Mouse (Mus musculus): ENCODE data around the gene Engase. TPM values are rescaled to one million over a fixed set of nuclear protein-coding genes. Genes with fewer than 3 reads are reported as not detected.
A peak's percentile ranks its signal among the peaks of the same experiment; 100 is the strongest.

The Engase gene
- polyA plus RNA-seq, 1 experiment from 2014 or later, result 9.0 TPM

GRCm38 (mm10) chr11:118438665-118439414, 37.8 kb upstream of the Engase start:
- Histone ChIP-seq H3K27me3 (peaks cover 23% of the 10 kb centered on the region; the same call in 1 of the 2 replicates), H3K4me3 (replicated peaks) (no peak overlapping the region), H3K9me3 (no peaks in the 10 kb centered on the region), H3K9ac (no peak overlapping the region), H3K36me3 (replicated peaks) (no peaks in the 10 kb centered on the region), H3K27ac (peak overlapping the region; percentile 84), H3K4me2 (peak overlapping the region; percentile 6; the same call in 1 of the 2 replicates), H3K4me1 (peaks cover 44% of the 10 kb centered on the region)
- peak; percentile 39 for ATAC-seq (ENCODE audit: low FRiP score)
- WGBS, result 14% methylated on average over 11 of the region's 11 CpGs

- no peaks in the 10 kb centered on the region for H3K9me3 ChIP-seq
- peaks cover 24% of the 10 kb centered on the region for H3K4me1 ChIP-seq
- no peak for ATAC-seq (ENCODE audit: low FRiP score)
- H3K4me2 ChIP-seq, result no peak overlapping the region
- H3K27me3 ChIP-seq, result peaks cover 13% of the 10 kb centered on the region; the same call in 1 of the 2 replicates
- no peak overlapping the region for H3K27ac ChIP-seq
- no peaks in the 10 kb centered on the region for H3K36me3 ChIP-seq (replicated peaks)
- no peak overlapping the region for H3K9ac ChIP-seq
- H3K4me3 ChIP-seq (replicated peaks), result no peak overlapping the region
- 78% methylated on average over 13 of the region's 13 CpGs for WGBS
Measured at GRCm38 (mm10) chr11:118442691-118443090, 33.9 kb upstream of the Engase start.

- Histone ChIP-seq H3K27ac (no peak overlapping the region), H3K27me3 (peaks cover 13% of the 10 kb centered on the region; the same call in 1 of the 2 replicates), H3K36me3 (replicated peaks) (no peaks in the 10 kb centered on the region), H3K4me2 (no peak overlapping the region), H3K9me3 (no peaks in the 10 kb centered on the region), H3K4me3 (replicated peaks) (no peak overlapping the region), H3K4me1 (peaks cover 17% of the 10 kb centered on the region), H3K9ac (no peak overlapping the region)
- ATAC-seq (ENCODE audit: low FRiP score), result peak; percentile 41; the same call in 1 of the 2 replicates
- 32% methylated on average over 11 of the region's 11 CpGs for WGBS
Measured at GRCm38 (mm10) chr11:118443201-118443970, 33.2 kb upstream of the Engase start.

DNA sequence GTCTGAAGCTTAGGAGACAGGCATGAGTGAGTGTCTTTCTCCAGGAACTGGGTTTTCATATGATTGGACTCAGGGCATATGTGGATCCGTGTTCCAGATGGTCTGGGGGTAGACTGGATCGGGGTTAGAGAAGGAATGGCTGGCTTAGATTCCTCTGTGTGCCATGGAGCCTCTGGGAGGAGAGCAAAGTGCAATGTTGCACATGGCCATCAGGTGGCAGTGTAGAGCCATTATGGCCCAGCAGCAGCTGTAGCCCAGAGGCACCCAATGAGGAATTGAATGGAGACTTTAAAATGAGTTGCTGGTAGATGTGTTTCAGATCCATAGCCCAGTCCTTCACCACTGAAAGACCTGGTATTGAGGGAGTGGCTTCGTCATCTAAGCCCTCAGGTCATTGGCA, 30.8 kb upstream of the Engase start:
- H3K36me3 ChIP-seq (replicated peaks), result no peaks in the 10 kb centered on the region
- H3K4me3 ChIP-seq (replicated peaks), result no peak overlapping the region
- ATAC-seq (ENCODE audit: low FRiP score), result peak; percentile 75
- H3K9me3 ChIP-seq, result no peaks in the 10 kb centered on the region
- no peak overlapping the region for H3K9ac ChIP-seq
- H3K27me3 ChIP-seq, result peaks cover 13% of the 10 kb centered on the region; the same call in 1 of the 2 replicates
- WGBS, result 23% methylated on average over 3 of the region's 3 CpGs
- H3K27ac ChIP-seq, result no peak overlapping the region
- H3K4me1 ChIP-seq, result no peaks in the 10 kb centered on the region
- H3K4me2 ChIP-seq, result no peak overlapping the region

- Histone ChIP-seq H3K27me3 (peaks cover 10% of the 10 kb centered on the region; the same call in 1 of the 2 replicates), H3K4me2 (no peak overlapping the region), H3K36me3 (replicated peaks) (no peaks in the 10 kb centered on the region), H3K27ac (no peak overlapping the region), H3K9me3 (no peaks in the 10 kb centered on the region), H3K9ac (no peak overlapping the region), H3K4me1 (no peaks in the 10 kb centered on the region), H3K4me3 (replicated peaks) (no peak overlapping the region)
- WGBS, result 76% methylated on average over 4 of the region's 4 CpGs
- no peak for ATAC-seq (ENCODE audit: low FRiP score)
Measured at GRCm38 (mm10) chr11:118447346-118447745, 29.3 kb upstream of the Engase start.

GRCm38 (mm10) chr11:118448385-118448784, 28.2 kb upstream of the Engase start:
- peaks cover 8% of the 10 kb centered on the region; the same call in 1 of the 2 replicates for H3K27me3 ChIP-seq
- ATAC-seq (ENCODE audit: low FRiP score), result no peak
- no peaks in the 10 kb centered on the region for H3K36me3 ChIP-seq (replicated peaks)
- H3K9me3 ChIP-seq, result no peaks in the 10 kb centered on the region
- H3K4me2 ChIP-seq, result no peak overlapping the region
- whole genome bisulfite sequencing, result 91% methylated on average over 8 of the region's 8 CpGs
- no peak overlapping the region for H3K4me3 ChIP-seq (replicated peaks)
- H3K9ac ChIP-seq, result no peak overlapping the region
- H3K27ac ChIP-seq, result no peak overlapping the region
- no peaks in the 10 kb centered on the region for H3K4me1 ChIP-seq

DNA sequence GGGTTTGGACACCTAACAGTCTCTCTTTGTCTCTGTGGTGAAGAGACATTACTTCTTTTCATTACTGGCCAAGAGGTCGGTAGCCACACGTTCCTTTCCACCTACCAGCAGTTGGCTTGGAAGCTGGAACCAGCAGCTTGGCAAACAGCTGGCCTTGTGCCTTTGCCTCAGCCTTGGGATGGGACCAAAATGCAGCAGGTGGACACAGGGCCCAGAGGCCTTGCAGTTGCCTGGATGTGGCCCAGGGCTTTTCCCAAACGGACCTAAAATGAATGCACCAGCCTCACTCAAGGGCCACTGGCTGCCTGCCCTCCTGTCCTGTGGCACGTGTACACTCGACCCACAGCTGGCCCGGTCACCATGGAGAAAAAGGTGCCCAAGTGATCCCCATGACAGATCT, 25.4 kb upstream of the Engase start:
- Histone ChIP-seq H3K27ac (no peak overlapping the region), H3K36me3 (replicated peaks) (no peaks in the 10 kb centered on the region), H3K4me1 (no peaks in the 10 kb centered on the region), H3K9ac (no peak overlapping the region), H3K27me3 (no peaks in the 10 kb centered on the region), H3K4me3 (replicated peaks) (no peak overlapping the region), H3K9me3 (no peaks in the 10 kb centered on the region), H3K4me2 (no peak overlapping the region)
- ATAC-seq (ENCODE audit: low FRiP score), result no peak
- 88% methylated on average over 6 of the region's 6 CpGs for WGBS

GRCm38 (mm10) chr11:118452955-118453354, 23.7 kb upstream of the Engase start:
- Histone ChIP-seq H3K36me3 (replicated peaks) (no peaks in the 10 kb centered on the region), H3K4me3 (replicated peaks) (no peak overlapping the region), H3K9ac (no peak overlapping the region), H3K4me2 (no peak overlapping the region), H3K27me3 (0 out of 2 replicates have a peak, but pooled peaks cover 3% of the 10 kb centered on the region), H3K4me1 (no peaks in the 10 kb centered on the region), H3K27ac (no peak overlapping the region), H3K9me3 (no peaks in the 10 kb centered on the region)
- no peak for ATAC-seq (ENCODE audit: low FRiP score)
- WGBS, result 55% methylated on average over 2 of the region's 2 CpGs

- 75% methylated on average over 11 of the region's 11 CpGs for WGBS
- Histone ChIP-seq H3K9ac (no peak overlapping the region), H3K27me3 (0 out of 2 replicates have a peak, but pooled peaks cover 3% of the 10 kb centered on the region), H3K27ac (no peak overlapping the region), H3K4me1 (no peaks in the 10 kb centered on the region), H3K36me3 (replicated peaks) (no peaks in the 10 kb centered on the region), H3K9me3 (no peaks in the 10 kb centered on the region), H3K4me2 (no peak overlapping the region), H3K4me3 (replicated peaks) (no peak overlapping the region)
- no peak for ATAC-seq (ENCODE audit: low FRiP score)
Measured at GRCm38 (mm10) chr11:118453886-118454671, 22.6 kb upstream of the Engase start.

DNA sequence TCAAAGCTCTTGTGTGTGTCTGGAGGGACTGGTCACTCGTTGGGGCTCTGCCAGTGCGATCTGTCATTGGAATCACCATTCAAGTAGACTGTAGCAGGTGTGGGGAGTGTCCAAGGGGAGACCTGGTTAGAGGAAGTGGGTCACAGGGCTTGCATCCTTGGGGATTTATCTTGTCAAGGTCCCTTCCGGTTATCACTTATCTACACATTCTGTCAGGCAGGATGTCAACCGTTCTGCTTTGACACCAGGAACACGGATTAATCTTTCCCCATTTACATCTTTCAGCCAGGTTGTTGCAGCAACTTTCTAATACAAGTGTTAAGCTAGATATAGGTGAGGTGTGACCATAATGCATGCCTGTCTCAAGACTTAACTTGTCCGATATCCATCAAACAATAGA, 20.8 kb upstream of the Engase start:
- no peak overlapping the region for H3K27ac ChIP-seq
- H3K4me3 ChIP-seq (replicated peaks), result no peak overlapping the region
- H3K36me3 ChIP-seq (replicated peaks), result no peaks in the 10 kb centered on the region
- H3K9ac ChIP-seq, result no peak overlapping the region
- 92% methylated on average over 6 of the region's 6 CpGs for WGBS
- no peak for ATAC-seq (ENCODE audit: low FRiP score)
- H3K27me3 ChIP-seq, result 0 out of 2 replicates have a peak, but pooled peaks cover 3% of the 10 kb centered on the region
- H3K4me2 ChIP-seq, result no peak overlapping the region
- no peaks in the 10 kb centered on the region for H3K4me1 ChIP-seq
- 0 out of 2 replicates have a peak, but pooled peaks cover 3% of the 10 kb centered on the region for H3K9me3 ChIP-seq

DNA sequence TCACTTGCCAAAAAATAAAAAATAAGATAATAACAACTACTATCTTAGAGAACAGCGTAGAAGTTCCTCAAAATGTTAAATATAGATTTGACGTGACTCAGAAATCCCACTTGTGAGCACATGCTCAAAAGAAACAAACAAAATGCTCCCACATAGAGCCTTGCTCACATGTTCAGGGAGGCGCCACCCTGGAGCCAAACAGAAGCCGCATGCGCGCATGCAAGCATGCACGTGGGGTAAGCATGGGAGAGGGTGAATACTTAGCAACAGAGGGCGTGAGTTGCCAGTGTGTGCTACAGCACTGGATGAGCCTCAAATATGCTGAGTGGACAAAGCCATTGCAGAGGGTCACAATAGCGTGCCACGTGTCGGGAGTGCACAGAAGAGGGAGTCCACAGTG, 19.7 kb upstream of the Engase start:
- WGBS, result 79% methylated on average over 11 of the region's 11 CpGs
- 0 out of 2 replicates have a peak, but pooled peaks cover 3% of the 10 kb centered on the region for H3K27me3 ChIP-seq
- H3K27ac ChIP-seq, result no peak overlapping the region
- no peak for ATAC-seq (ENCODE audit: low FRiP score)
- H3K4me3 ChIP-seq (replicated peaks), result no peak overlapping the region
- no peaks in the 10 kb centered on the region for H3K36me3 ChIP-seq (replicated peaks)
- no peaks in the 10 kb centered on the region for H3K4me1 ChIP-seq
- no peak overlapping the region for H3K4me2 ChIP-seq
- no peak overlapping the region for H3K9ac ChIP-seq
- H3K9me3 ChIP-seq, result 0 out of 2 replicates have a peak, but pooled peaks cover 3% of the 10 kb centered on the region

GRCm38 (mm10) chr11:118459051-118459450, 17.6 kb upstream of the Engase start:
- H3K4me2 ChIP-seq, result no peak overlapping the region
- no peak for ATAC-seq (ENCODE audit: low FRiP score)
- no peaks in the 10 kb centered on the region for H3K36me3 ChIP-seq (replicated peaks)
- H3K27ac ChIP-seq, result no peak overlapping the region
- H3K9me3 ChIP-seq, result 0 out of 2 replicates have a peak, but pooled peaks cover 3% of the 10 kb centered on the region
- H3K4me1 ChIP-seq, result no peaks in the 10 kb centered on the region
- H3K9ac ChIP-seq, result no peak overlapping the region
- WGBS, result 73% methylated on average over 8 of the region's 8 CpGs
- 0 out of 2 replicates have a peak, but pooled peaks cover 3% of the 10 kb centered on the region for H3K27me3 ChIP-seq
- no peak overlapping the region for H3K4me3 ChIP-seq (replicated peaks)
